Comparison of ENCODE assay signal across 8 mouse cellular contexts in the genomic region with DNA sequence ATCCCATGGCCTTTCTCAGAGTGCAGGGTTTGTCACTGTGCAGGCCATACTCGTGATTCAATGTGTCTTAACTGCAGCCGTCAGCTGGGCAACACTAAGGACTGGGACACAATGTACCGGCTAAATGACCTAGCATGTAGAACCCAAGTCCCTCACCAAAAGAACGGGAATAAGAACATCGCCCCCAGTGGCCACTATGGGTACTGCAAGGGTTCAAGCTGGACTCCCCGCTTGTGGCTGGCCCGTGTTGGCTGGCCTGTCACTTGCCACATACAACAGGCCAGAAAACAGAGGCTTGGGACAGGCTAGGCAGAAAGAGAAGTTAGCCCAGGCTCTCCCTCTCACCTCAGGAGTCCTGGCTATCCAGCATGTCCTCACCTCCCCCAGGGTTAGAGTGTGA.
DNase-seq lines count a peak whose midpoint lies in the region; ATAC-seq lines count a peak whose summit lies in the region.

No protein-coding gene starts in this region.

- H3K4me1 ChIP-seq in heart, embryonic 12.5 days (replicated peaks): peaks cover 12% of the 10 kb centered on the region

- H3K9ac ChIP-seq in heart, embryonic 12.5 days: no peak overlapping the region

- peaks cover 48% of the 10 kb centered on the region for H3K27me3 ChIP-seq in heart, embryonic 12.5 days (replicated peaks)

- H3K27ac ChIP-seq in heart, embryonic 12.5 days (ENCODE audit: poor library complexity, severe bottlenecking): no peak overlapping the region

- ATAC-seq in heart, embryonic 12.5 days (ENCODE audit: insufficient number of reproducible peaks, low FRiP score): no peak
- ATAC-seq in erythroblast, adult 5-6 weeks (replicated peaks; ENCODE audit: low FRiP score, poor library complexity, severe bottlenecking): no peak

- no peak overlapping the region for H3K4me2 ChIP-seq in heart, embryonic 12.5 days

- no peaks in the 10 kb centered on the region for H3K36me3 ChIP-seq in heart, embryonic 12.5 days

- no peak overlapping the region for H3K4me3 ChIP-seq in heart, embryonic 12.5 days

- DNase-seq in heart, postnatal 14 days: peak; percentile 30 to 46
- DNase-seq in right cerebral cortex, postnatal 4 days: peak; percentile 70
- no peak for DNase-seq in right cerebral cortex, postnatal 25 days
- peak; percentile 76 for DNase-seq in cerebellum, adult 8-10 months
- DNase-seq in kidney, postnatal 36 days: peak; percentile 38 to 78
- peak; percentile 83 for DNase-seq in retina, embryonic 14.5 days (ENCODE audit: low spot score)

- 33% methylated on average over 7 of the region's 7 CpGs for WGBS in heart, embryonic 12.5 days

- H3K9me3 ChIP-seq in heart, embryonic 12.5 days (replicated peaks): no peaks in the 10 kb centered on the region

- intact Hi-C loops in heart, postnatal 14 days (cut with DNase I): loop anchor here (5.0 kb wide), 1 partner anchor 156 kb away; no protein-coding TSS in a partner anchor
